Mouse (Mus musculus) T-cell, adult 66 days (primary cell): ENCODE measurements around the gene Zfp729a. TPM values are rescaled to one million over a fixed set of nuclear protein-coding genes. Genes with fewer than 3 reads are reported as not detected.

ENCODE experiments used
- total RNA-seq, 2 experiments: library from RNA; stranded (reverse); gene quantifications; 3 replicates in 1 of 2; 4 replicates in 1 of 2; pipeline ENCODE4 v1.2.4; 2023

The Zfp729a gene
- total RNA-seq: 10 to 100 TPM; 12.3 to 15.7 TPM

DNA sequence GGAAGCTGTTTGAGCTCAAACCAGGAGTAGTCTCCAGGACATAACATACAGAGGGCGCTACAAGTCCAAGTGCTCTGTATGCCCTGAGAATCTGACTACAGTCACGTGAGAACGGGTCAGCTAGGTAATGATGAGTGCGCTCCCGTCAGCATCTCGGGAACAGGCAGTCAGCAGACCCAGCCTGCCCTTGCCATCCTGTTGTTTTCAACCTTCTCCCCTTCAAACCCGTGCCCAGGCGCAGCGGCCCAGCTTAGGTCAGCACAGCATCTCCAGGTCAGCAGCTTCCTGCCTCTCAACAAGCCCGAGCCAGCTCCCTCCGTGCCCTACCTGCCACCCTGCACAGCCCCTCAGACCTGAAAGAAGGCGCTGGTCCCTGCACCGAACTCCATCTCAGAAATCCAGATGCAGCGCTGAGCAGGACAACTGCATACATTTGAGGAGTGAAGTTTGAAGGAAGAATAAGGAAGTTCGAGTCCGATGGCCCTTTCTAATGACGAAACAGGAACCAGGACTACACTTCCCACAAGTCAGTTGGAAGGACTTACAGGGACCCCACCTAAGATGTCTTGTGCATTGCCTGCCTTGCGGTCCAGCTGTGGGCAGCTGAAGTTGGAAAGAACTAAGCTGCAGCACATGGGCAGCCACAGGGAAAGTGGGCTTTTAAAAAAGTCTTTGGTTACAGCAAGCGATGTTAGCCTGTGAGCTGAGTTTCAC, at the start of gene Zfp729a, which contains the start of gene Gm49345:
Gene Zfp729a (minus strand): TSS at position 498 of the 714 bp plus-strand sequence.
Gene Gm49345 (minus strand): TSS at position 476 of the 714 bp plus-strand sequence.

DNA sequence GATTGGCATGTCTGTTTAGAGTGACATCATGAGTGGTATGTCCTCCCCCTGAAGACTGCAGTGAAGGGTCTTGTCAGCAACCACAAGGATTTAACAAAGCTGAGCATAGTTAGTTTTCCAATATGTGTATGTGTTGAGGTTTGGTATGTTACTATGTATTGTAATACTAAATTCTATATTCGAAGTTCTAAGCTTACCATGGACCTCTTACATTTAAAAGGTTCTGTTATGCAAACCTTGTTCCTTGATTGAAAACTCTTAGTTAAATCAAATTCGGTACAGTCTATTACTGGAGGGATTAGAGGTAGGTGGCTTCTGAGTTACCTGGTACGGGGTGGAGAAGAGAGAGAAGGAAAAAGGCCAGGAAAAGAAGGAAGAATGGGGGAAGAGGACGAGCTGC, 49.4 kb upstream of the Zfp729a start, which contains the start of gene Zfp738:
Gene Zfp738 (minus strand): TSS at position 101 of the 400 bp plus-strand sequence.

DNA sequence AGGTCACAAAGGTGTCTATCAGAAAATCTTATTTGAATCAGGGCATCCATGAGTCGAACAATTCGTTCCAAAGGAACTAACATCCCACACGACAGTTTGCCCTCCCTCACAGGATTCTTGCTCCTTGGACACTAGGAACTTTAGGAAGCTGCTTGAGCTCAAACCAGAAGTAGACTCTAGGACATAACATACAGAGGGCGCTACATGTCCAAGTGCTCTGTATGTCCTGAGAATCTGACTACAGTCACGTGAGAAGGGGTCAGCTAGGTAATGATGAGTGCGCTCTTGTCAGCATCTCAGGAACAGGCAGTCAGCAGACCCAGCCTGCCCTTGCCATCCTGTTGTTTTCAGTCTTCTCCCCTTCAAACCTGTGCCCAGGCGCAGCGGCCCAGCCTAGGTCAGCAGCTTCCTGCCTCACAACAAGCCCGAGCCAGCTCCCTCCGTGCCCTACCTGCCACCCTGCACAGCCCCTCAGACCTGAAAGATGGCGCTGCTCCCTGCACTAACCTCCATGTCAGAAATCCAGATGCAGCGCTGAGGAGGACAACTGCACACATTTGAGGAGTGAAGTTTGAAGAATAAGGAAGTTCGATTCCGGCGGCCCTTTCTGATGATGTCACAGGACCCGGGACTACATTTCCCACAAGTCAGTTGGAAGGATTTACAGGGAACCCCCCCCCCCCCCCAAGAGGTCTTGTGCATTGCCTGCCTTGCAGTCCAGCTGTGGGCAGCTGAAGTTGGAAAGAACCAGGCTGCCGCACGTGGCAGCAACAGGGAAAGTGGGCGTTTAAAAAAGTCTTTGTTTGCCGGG, 28.3 kb downstream of the Zfp729a start, which contains the start of gene Zfp729b:
Gene Zfp729b (minus strand): TSS at position 642 of the 811 bp plus-strand sequence.

Other genes starting within 250 kb of the Zfp729a start
- 10 to 100 TPM; 10.1 to 12.5 TPM for gene Zfp429, start 238.0 kb downstream of the Zfp729a start, total RNA-seq
- 1 to 10 TPM; 3.1 to 3.3 TPM for gene Zfp459, start 216.4 kb downstream of the Zfp729a start, total RNA-seq
- gene Zfp874a, start 186.2 kb downstream of the Zfp729a start, total RNA-seq: 10 to 100 TPM; 12.4 to 14.4 TPM
- 10 to 100 TPM; 17.1 to 18.3 TPM for gene Zfp874b, start 153.5 kb downstream of the Zfp729a start, total RNA-seq
- gene Zfp58, start 137.2 kb downstream of the Zfp729a start, total RNA-seq: 10 to 100 TPM; 12.6 to 13.9 TPM
- not detected for gene Gm26965, start 111.6 kb downstream of the Zfp729a start, total RNA-seq
- 10 to 100 TPM; 23.3 to 25.2 TPM for gene Zfp87, start 111.6 kb downstream of the Zfp729a start, total RNA-seq
- gene Zfp748, start 84.0 kb downstream of the Zfp729a start, total RNA-seq: 1 to 10 TPM; 8.6 to 9.3 TPM
- 10 to 100 TPM; 15.6 to 15.8 TPM for gene Zfp729b, start 28.1 kb downstream of the Zfp729a start, total RNA-seq
- gene Gm49345, start within 50 bp of the Zfp729a start, total RNA-seq: 1 to 10 TPM; 3.3 to 8.8 TPM
- gene Zfp738, start 49.3 kb upstream of the Zfp729a start, total RNA-seq: 10 to 100 TPM; 14.2 to 16.6 TPM
- 10 to 100 TPM in 1 of 2 experiments, 1 to 10 TPM in 1; 9.3 to 17.4 TPM for gene Zfp65, start 91.4 kb upstream of the Zfp729a start, total RNA-seq
- 1 to 10 TPM; 4.9 to 5.0 TPM for gene Zfp85, start 117.4 kb upstream of the Zfp729a start, total RNA-seq
- gene Zfp493, start 141.9 kb upstream of the Zfp729a start, total RNA-seq: 1 to 10 TPM; 1.0 to 2.1 TPM
- 1 to 10 TPM; 4.3 to 5.5 TPM for gene Zfp273, start 175.9 kb upstream of the Zfp729a start, total RNA-seq
- gene Gm10037, start 193.3 kb upstream of the Zfp729a start, total RNA-seq: not detected
- not detected for gene BC048507, start 225.5 kb upstream of the Zfp729a start, total RNA-seq